Mouse (Mus musculus) thymus, adult 2 months (tissue): ENCODE measurements around the gene Tmx4.

Experiments
- CTCF ChIP-seq: fragments of 200-500 bp; IDR thresholded peaks from 2 replicates; pipeline ENCODE4 v1.5.1; 2012; ENCODE audit warnings: mild to moderate bottlenecking, control low read depth, low read length, moderate library complexity, borderline replicate concordance; ENCODE audit not compliant: control insufficient read depth, poor library complexity, insufficient read depth; ENCODE audit errors: extremely low read depth
- POLR2A ChIP-seq: fragments of 200-500 bp; IDR thresholded peaks from 2 replicates; pipeline ENCODE4 v1.6.1; 2012; ENCODE audit warnings: mild to moderate bottlenecking, low read length, control low read depth, moderate library complexity; ENCODE audit not compliant: control insufficient read depth, poor library complexity, insufficient read depth; ENCODE audit errors: extremely low read depth

- no peak for TF ChIP-seq POLR2A
- no peak for TF ChIP-seq CTCF
These were observed 58.7 kb downstream of the Tmx4 start for GRCm38 (mm10) chr2:134585243-134585642.
